Mouse (Mus musculus): ENCODE measurements around the gene Fam120b. TPM values are rescaled to one million over a fixed set of nuclear protein-coding genes. Genes with fewer than 3 reads are reported as not detected.
"Not testable (repeated sequence)": the region's sequence is repeated elsewhere in the genome, so short reads cannot be mapped to it uniquely, and the experiment has no call there.

Gene Fam120b
- polyA plus RNA-seq, 1 experiment from 2014 or later: 42.4 TPM

- no peaks in the 10 kb centered on the region for H3K36me3 ChIP-seq
- ATAC-seq (ENCODE audit: low read depth): no peak
- 84% methylated on average over 3 of the region's 3 CpGs for WGBS
- H3K4me2 ChIP-seq: no peak overlapping the region
- H3K4me3 ChIP-seq: no peak overlapping the region
- peaks cover 12% of the 10 kb centered on the region for H3K4me1 ChIP-seq (replicated peaks)
- no peaks in the 10 kb centered on the region for H3K9me3 ChIP-seq
- no peak overlapping the region for H3K27ac ChIP-seq (replicated peaks)
- H3K27me3 ChIP-seq: no peaks in the 10 kb centered on the region
- no peak overlapping the region for H3K9ac ChIP-seq
Observed at GRCm38 (mm10) chr17:15445421-15445820, 49.4 kb downstream of the Fam120b start.

GRCm38 (mm10) chr17:15447831-15448230 is 51.8 kb downstream of the Fam120b start:
- no peak overlapping the region for H3K27ac ChIP-seq (replicated peaks)
- H3K9ac ChIP-seq: no peak overlapping the region
- 67% methylated on average over 5 of the region's 5 CpGs for WGBS

GRCm38 (mm10) chr17:15449144-15449543 is 53.1 kb downstream of the Fam120b start:
- not testable (repeated sequence) for H3K4me2 ChIP-seq; H3K9ac ChIP-seq; ATAC-seq (ENCODE audit: low read depth); H3K27me3 ChIP-seq; H3K27ac ChIP-seq (replicated peaks); H3K9me3 ChIP-seq; H3K4me3 ChIP-seq; H3K4me1 ChIP-seq (replicated peaks); H3K36me3 ChIP-seq
- WGBS: 76% methylated on average over 5 of the region's 6 CpGs

More at GRCm38 (mm10) chr17:15447831-15448230, 51.8 kb downstream of the Fam120b start:
- H3K4me1 ChIP-seq (replicated peaks): no peaks in the 10 kb centered on the region
- H3K9me3 ChIP-seq: no peaks in the 10 kb centered on the region
- no peaks in the 10 kb centered on the region for H3K27me3 ChIP-seq
- no peak overlapping the region for H3K4me2 ChIP-seq
- H3K4me3 ChIP-seq: no peak overlapping the region
- H3K36me3 ChIP-seq: no peaks in the 10 kb centered on the region
- no peak for ATAC-seq (ENCODE audit: low read depth)

GRCm38 (mm10) chr17:15449606-15450005 is 53.6 kb downstream of the Fam120b start:
- H3K27me3 ChIP-seq: no peaks in the 10 kb centered on the region
- no peaks in the 10 kb centered on the region for H3K36me3 ChIP-seq
- no peaks in the 10 kb centered on the region for H3K4me1 ChIP-seq (replicated peaks)
- H3K27ac ChIP-seq (replicated peaks): no peak overlapping the region
- no peak for ATAC-seq (ENCODE audit: low read depth)
- H3K4me3 ChIP-seq: no peak overlapping the region
- no peak overlapping the region for H3K9ac ChIP-seq
- H3K4me2 ChIP-seq: no peak overlapping the region
- H3K9me3 ChIP-seq: no peaks in the 10 kb centered on the region
- WGBS: 80% methylated on average over 3 of the region's 3 CpGs

GRCm38 (mm10) chr17:15455203-15455602 is 59.2 kb downstream of the Fam120b start:
- no peak overlapping the region for H3K9ac ChIP-seq

GRCm38 (mm10) chr17:15456595-15456994 is 60.6 kb downstream of the Fam120b start:
- Histone ChIP-seq H3K4me2 (no peak overlapping the region), H3K4me1 (replicated peaks) (no peaks in the 10 kb centered on the region), H3K9ac (no peak overlapping the region), H3K27ac (replicated peaks) (no peak overlapping the region), H3K36me3 (peaks cover 3% of the 10 kb centered on the region; the same call in 1 of the 2 replicates), H3K27me3 (no peaks in the 10 kb centered on the region), H3K4me3 (no peak overlapping the region), H3K9me3 (no peaks in the 10 kb centered on the region)
- WGBS: 92% methylated on average over 2 of the region's 2 CpGs
- no peak for ATAC-seq (ENCODE audit: low read depth)

More at GRCm38 (mm10) chr17:15455203-15455602, 59.2 kb downstream of the Fam120b start:
- WGBS: 78% methylated on average over 4 of the region's 4 CpGs
- no peaks in the 10 kb centered on the region for H3K4me1 ChIP-seq (replicated peaks)
- no peaks in the 10 kb centered on the region for H3K27me3 ChIP-seq
- no peak overlapping the region for H3K4me2 ChIP-seq
- H3K9me3 ChIP-seq: no peaks in the 10 kb centered on the region
- ATAC-seq (ENCODE audit: low read depth): no peak
- no peaks in the 10 kb centered on the region for H3K36me3 ChIP-seq
- no peak overlapping the region for H3K4me3 ChIP-seq
- no peak overlapping the region for H3K27ac ChIP-seq (replicated peaks)

GRCm38 (mm10) chr17:15459761-15460160 is 63.8 kb downstream of the Fam120b start:
- Histone ChIP-seq H3K27me3 (no peaks in the 10 kb centered on the region), H3K9ac (no peak overlapping the region), H3K4me1 (replicated peaks) (no peaks in the 10 kb centered on the region), H3K4me2 (no peak overlapping the region), H3K27ac (replicated peaks) (no peak overlapping the region), H3K9me3 (no peaks in the 10 kb centered on the region), H3K36me3 (peaks cover 9% of the 10 kb centered on the region; the same call in 1 of the 2 replicates), H3K4me3 (no peak overlapping the region)
- WGBS: 93% methylated on average over 4 of the region's 4 CpGs
- ATAC-seq (ENCODE audit: low read depth): peak; percentile 27; the same call in 1 of the 2 replicates

- no peak overlapping the region for H3K4me2 ChIP-seq
- ATAC-seq (ENCODE audit: low read depth): no peak
- no peaks in the 10 kb centered on the region for H3K9me3 ChIP-seq
- WGBS: 91% methylated on average over 6 of the region's 6 CpGs
- H3K9ac ChIP-seq: no peak overlapping the region
- no peak overlapping the region for H3K4me3 ChIP-seq
- H3K4me1 ChIP-seq (replicated peaks): no peaks in the 10 kb centered on the region
- peaks cover 13% of the 10 kb centered on the region; the same call in 1 of the 2 replicates for H3K36me3 ChIP-seq
- no peaks in the 10 kb centered on the region for H3K27me3 ChIP-seq
- H3K27ac ChIP-seq (replicated peaks): no peak overlapping the region
Observed at GRCm38 (mm10) chr17:15461921-15462495, 66.0 kb downstream of the Fam120b start.

- no peak overlapping the region for H3K9ac ChIP-seq
- H3K27me3 ChIP-seq: no peaks in the 10 kb centered on the region
- H3K4me2 ChIP-seq: no peak overlapping the region
- ATAC-seq (ENCODE audit: low read depth): peak; percentile 52; the same call in 1 of the 2 replicates
- no peaks in the 10 kb centered on the region for H3K4me1 ChIP-seq (replicated peaks)
- WGBS: 29% methylated on average over 5 of the region's 5 CpGs
- no peak overlapping the region for H3K27ac ChIP-seq (replicated peaks)
- H3K36me3 ChIP-seq: peaks cover 37% of the 10 kb centered on the region
- H3K9me3 ChIP-seq: no peaks in the 10 kb centered on the region
- no peak overlapping the region for H3K4me3 ChIP-seq
Observed at GRCm38 (mm10) chr17:15467669-15468068, 71.7 kb downstream of the Fam120b start.

- no peak overlapping the region for H3K27ac ChIP-seq (replicated peaks)
- WGBS: 88% methylated on average over 4 of the region's 4 CpGs
- H3K9me3 ChIP-seq: no peaks in the 10 kb centered on the region
- no peak overlapping the region for H3K9ac ChIP-seq
- peaks cover 81% of the 10 kb centered on the region for H3K36me3 ChIP-seq
- H3K4me3 ChIP-seq: no peak overlapping the region
- H3K27me3 ChIP-seq: no peaks in the 10 kb centered on the region
- no peak for ATAC-seq (ENCODE audit: low read depth)
- H3K4me2 ChIP-seq: no peak overlapping the region
- H3K4me1 ChIP-seq (replicated peaks): no peaks in the 10 kb centered on the region
Observed at GRCm38 (mm10) chr17:15472671-15473070, 76.7 kb downstream of the Fam120b start.

Other genes with a start within 250 kb of the Fam120b start
- gene Dll1, start 19.3 kb upstream of the Fam120b start, polyA plus RNA-seq (2015; fragmentation: Nextera tagmentation; extraction: Ambion mirVana): 24.2 and 28.7 TPM in 2 replicates
- 274 and 289 TPM in 2 replicates for gene Psmb1, start 103.5 kb downstream of the Fam120b start, polyA plus RNA-seq (2015; fragmentation: Nextera tagmentation; extraction: Ambion mirVana)
- 51.4 and 63.3 TPM in 2 replicates for gene Tbp, start 103.7 kb downstream of the Fam120b start, polyA plus RNA-seq (2015; fragmentation: Nextera tagmentation; extraction: Ambion mirVana)
- gene Pdcd2, start 131.1 kb downstream of the Fam120b start, polyA plus RNA-seq (2015; fragmentation: Nextera tagmentation; extraction: Ambion mirVana): 71.6 and 77.9 TPM in 2 replicates
- 2.6 and 2.8 TPM in 2 replicates for gene Prdm9, start 168.2 kb downstream of the Fam120b start, polyA plus RNA-seq (2015; fragmentation: Nextera tagmentation; extraction: Ambion mirVana)